Mouse (Mus musculus): ENCODE measurements around the gene Rhbdd3.

The Rhbdd3 gene

GRCm38 (mm10) chr11:5098736-5099542 is at the start of gene Rhbdd3, which contains the start of gene Ewsr1:
TSS of gene Rhbdd3 (plus strand) at chr11:5098926.
TSS of gene Ewsr1 (minus strand) at chr11:5099266.
- DNase-seq (ENCODE audit: low spot score in 2 of 2), result peak; percentile 94 to 97

GRCm38 (mm10) chr11:5051629-5052028 is 47.1 kb upstream of the Rhbdd3 start:
- DNase-seq (ENCODE audit: low spot score in 2 of 2), result no peak

GRCm38 (mm10) chr11:5052200-5052854 is 46.4 kb upstream of the Rhbdd3 start:
- DNase-seq (ENCODE audit: low spot score in 2 of 2), result no peak

GRCm38 (mm10) chr11:5054151-5054550 is 44.6 kb upstream of the Rhbdd3 start:
- no peak for DNase-seq (ENCODE audit: low spot score in 2 of 2)

- no peak for DNase-seq (ENCODE audit: low spot score in 2 of 2)
Observed at GRCm38 (mm10) chr11:5054874-5055273, 43.9 kb upstream of the Rhbdd3 start.

GRCm38 (mm10) chr11:5055945-5056938 is 42.5 kb upstream of the Rhbdd3 start:
- no peak for DNase-seq (ENCODE audit: low spot score in 2 of 2)

- DNase-seq (ENCODE audit: low spot score in 2 of 2), result no peak
Observed at GRCm38 (mm10) chr11:5057064-5057463, 41.7 kb upstream of the Rhbdd3 start.

GRCm38 (mm10) chr11:5057541-5057855 is 41.2 kb upstream of the Rhbdd3 start:
- DNase-seq (ENCODE audit: low spot score in 2 of 2), result no peak

GRCm38 (mm10) chr11:5057856-5058641 is 40.7 kb upstream of the Rhbdd3 start, which contains the start of gene Rasl10a:
TSS of gene Rasl10a (plus strand) at chr11:5058128.
- DNase-seq (ENCODE audit: low spot score in 2 of 2), result peak; percentile 79 to 84

- no peak for DNase-seq (ENCODE audit: low spot score in 2 of 2)
Observed at GRCm38 (mm10) chr11:5058783-5059182, 39.9 kb upstream of the Rhbdd3 start.

GRCm38 (mm10) chr11:5059230-5059629 is 39.5 kb upstream of the Rhbdd3 start:
- no peak for DNase-seq (ENCODE audit: low spot score in 2 of 2)

- DNase-seq (ENCODE audit: low spot score in 2 of 2), result peak in 1 of 2 experiments; percentile 30
Observed at GRCm38 (mm10) chr11:5059704-5060156, 39.0 kb upstream of the Rhbdd3 start.

GRCm38 (mm10) chr11:5060756-5061412 is 37.8 kb upstream of the Rhbdd3 start:
- DNase-seq (ENCODE audit: low spot score in 2 of 2), result no peak

GRCm38 (mm10) chr11:5061413-5062139 is 37.1 kb upstream of the Rhbdd3 start:
- DNase-seq (ENCODE audit: low spot score in 2 of 2), result peak; percentile 66 to 67

GRCm38 (mm10) chr11:5062326-5062725 is 36.4 kb upstream of the Rhbdd3 start:
- no peak for DNase-seq (ENCODE audit: low spot score in 2 of 2)

GRCm38 (mm10) chr11:5062860-5063505 is 35.7 kb upstream of the Rhbdd3 start:
- no peak for DNase-seq (ENCODE audit: low spot score in 2 of 2)

- DNase-seq (ENCODE audit: low spot score in 2 of 2), result no peak
Observed at GRCm38 (mm10) chr11:5063561-5064281, 35.0 kb upstream of the Rhbdd3 start.

- DNase-seq (ENCODE audit: low spot score in 2 of 2), result no peak
Observed at GRCm38 (mm10) chr11:5064282-5065055, 34.3 kb upstream of the Rhbdd3 start.
